Mouse (Mus musculus): ENCODE data around the gene Asgr1. TPM values are rescaled to one million over a fixed set of nuclear protein-coding genes. Genes with fewer than 3 reads are reported as not detected.

The Asgr1 gene
- polyA plus RNA-seq, 1 experiment from 2014 or later, result 0.70 TPM

DNA sequence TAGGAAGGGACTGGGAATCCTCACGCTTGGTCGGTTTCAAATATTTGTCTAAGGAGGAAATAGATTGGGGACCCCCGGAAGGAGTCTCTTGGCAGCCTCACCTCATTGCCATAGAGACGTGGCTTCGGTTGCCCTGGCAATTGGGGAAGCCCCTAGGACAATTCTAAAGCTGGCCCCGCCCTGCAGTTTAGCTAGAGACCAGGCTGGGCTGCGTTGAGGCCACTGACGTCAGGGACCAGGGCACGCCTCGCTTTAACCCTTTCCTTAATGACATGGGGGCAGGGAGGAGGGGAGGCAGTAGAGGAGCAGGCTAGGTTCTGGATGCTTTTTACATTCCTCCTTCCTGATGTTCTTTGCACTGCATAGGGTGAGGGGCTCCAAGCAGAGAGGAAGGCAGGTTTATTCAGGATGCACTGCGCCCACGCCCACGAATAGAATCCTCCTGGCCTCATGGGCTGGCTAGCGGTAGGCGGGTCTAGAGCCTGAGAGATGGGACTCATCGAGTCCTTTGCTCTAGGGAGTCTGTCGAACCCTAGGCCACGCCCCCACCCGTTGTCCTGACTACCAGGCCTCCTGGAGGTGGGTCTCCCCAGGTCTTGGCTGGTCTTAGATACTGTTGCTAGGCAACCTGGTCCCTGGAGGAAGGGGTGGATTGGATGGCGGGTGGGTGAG, 24.6 kb upstream of the Asgr1 start:
- Histone ChIP-seq H3K4me1 (peaks cover 65% of the 10 kb centered on the region), H3K27me3 (replicated peaks; ENCODE audit: low read depth, poor library complexity, severe bottlenecking) (no peaks in the 10 kb centered on the region)

GRCm38 (mm10) chr11:70029829-70030550, 23.9 kb upstream of the Asgr1 start:
- Histone ChIP-seq H3K9me3 (no peaks in the 10 kb centered on the region), H3K4me1 (peaks cover 58% of the 10 kb centered on the region), H3K4me3 (peak overlapping the region; percentile 55), H3K27me3 (replicated peaks; ENCODE audit: low read depth, poor library complexity, severe bottlenecking) (no peaks in the 10 kb centered on the region), H3K36me3 (replicated peaks) (peaks cover 47% of the 10 kb centered on the region), H3K27ac (replicated peaks) (peak overlapping the region; percentile 83)
- WGBS, result 45% methylated on average over 11 of the region's 11 CpGs
- no peak for DNase-seq (ENCODE audit: low spot score)

More for the DNA sequence above, 24.6 kb upstream of the Asgr1 start:
- DNase-seq (ENCODE audit: low spot score), result peak; percentile 98
- WGBS, result under 1% methylated on average over 20 of the region's 20 CpGs
- Histone ChIP-seq H3K9me3 (no peaks in the 10 kb centered on the region), H3K4me3 (peak overlapping the region; percentile 55), H3K27ac (replicated peaks) (peak overlapping the region; percentile 83), H3K36me3 (replicated peaks) (peaks cover 40% of the 10 kb centered on the region)

DNA sequence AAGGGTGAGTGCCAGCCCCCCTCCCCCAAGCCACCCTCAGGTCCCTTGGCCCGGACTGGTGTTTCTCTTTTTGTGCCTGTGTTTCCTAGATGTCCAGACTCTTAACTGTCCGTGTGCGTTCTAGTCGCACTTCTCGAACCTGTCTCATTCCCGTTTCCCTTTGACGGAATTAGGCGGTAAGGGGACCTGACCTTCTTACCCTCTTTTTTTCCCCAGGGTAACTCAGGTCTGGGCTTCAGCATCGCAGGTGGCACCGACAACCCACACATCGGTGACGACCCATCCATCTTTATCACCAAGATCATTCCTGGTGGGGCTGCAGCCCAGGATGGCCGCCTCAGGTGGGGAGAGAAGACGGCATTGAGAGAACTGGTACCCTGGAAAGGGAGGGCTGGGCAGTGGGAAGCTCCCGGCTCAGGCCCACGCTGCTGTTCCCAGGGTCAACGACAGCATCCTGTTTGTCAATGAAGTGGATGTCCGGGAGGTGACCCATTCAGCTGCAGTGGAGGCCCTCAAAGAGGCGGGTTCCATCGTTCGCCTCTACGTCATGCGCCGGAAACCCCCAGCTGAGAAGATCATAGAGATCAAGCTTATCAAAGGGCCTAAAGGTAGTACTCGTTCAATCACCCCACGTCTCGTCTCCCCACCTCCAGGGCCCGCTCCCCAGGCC, 23.1 kb upstream of the Asgr1 start:
- Histone ChIP-seq H3K4me3 (peak overlapping the region; percentile 55; the same call in 1 of the 2 replicates), H3K27ac (replicated peaks) (peak overlapping the region; percentile 83), H3K4me1 (peaks cover 51% of the 10 kb centered on the region), H3K9me3 (no peaks in the 10 kb centered on the region), H3K36me3 (replicated peaks) (peaks cover 54% of the 10 kb centered on the region), H3K27me3 (replicated peaks; ENCODE audit: low read depth, poor library complexity, severe bottlenecking) (no peaks in the 10 kb centered on the region)
- 92% methylated on average over 28 of the region's 28 CpGs for WGBS
- DNase-seq (ENCODE audit: low spot score), result no peak

DNA sequence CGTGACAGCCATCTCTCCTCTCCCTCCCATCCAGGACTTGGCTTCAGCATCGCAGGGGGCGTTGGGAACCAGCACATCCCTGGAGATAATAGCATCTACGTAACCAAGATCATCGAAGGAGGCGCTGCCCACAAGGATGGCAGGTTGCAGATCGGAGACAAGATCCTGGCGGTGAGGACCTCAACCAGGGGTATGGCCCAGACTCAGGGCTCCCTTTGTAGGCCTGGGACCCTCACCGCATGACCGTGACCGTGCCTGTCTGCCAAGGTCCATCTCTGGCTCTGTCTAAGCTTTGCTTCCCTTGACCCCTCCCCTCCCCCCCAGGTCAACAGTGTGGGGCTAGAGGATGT, 22.6 kb upstream of the Asgr1 start:
- no peaks in the 10 kb centered on the region for H3K27me3 ChIP-seq (replicated peaks; ENCODE audit: low read depth, poor library complexity, severe bottlenecking)
- peaks cover 55% of the 10 kb centered on the region for H3K36me3 ChIP-seq (replicated peaks)
- H3K9me3 ChIP-seq, result no peaks in the 10 kb centered on the region
- 96% methylated on average over 11 of the region's 11 CpGs for WGBS
- no peak overlapping the region for H3K4me3 ChIP-seq
- no peak for DNase-seq (ENCODE audit: low spot score)
- peaks cover 46% of the 10 kb centered on the region for H3K4me1 ChIP-seq
- H3K27ac ChIP-seq (replicated peaks), result no peak overlapping the region

DNA sequence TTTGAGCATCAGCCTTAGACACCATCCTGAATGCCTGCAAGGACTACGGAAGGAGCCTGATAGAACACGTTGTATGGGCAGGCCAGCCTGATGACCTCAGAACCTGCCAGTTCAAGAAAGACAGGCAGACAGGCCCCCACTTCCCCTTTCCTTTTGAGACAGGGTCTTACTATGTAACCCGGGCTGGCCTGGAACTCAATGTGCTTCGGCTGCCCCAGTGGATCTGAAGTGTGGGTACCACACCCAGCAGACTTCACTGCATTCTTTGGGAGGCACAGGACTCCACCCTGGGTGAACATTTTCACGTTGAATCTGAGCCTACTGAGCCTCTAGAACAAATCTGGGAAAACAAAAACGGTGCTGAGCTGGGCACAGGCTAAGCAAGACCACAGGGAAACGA, 15.7 kb upstream of the Asgr1 start:
- Histone ChIP-seq H3K4me1 (no peaks in the 10 kb centered on the region), H3K27me3 (replicated peaks; ENCODE audit: low read depth, poor library complexity, severe bottlenecking) (no peaks in the 10 kb centered on the region), H3K4me3 (no peak overlapping the region), H3K27ac (replicated peaks) (no peak overlapping the region), H3K36me3 (replicated peaks) (peaks cover 90% of the 10 kb centered on the region), H3K9me3 (no peaks in the 10 kb centered on the region)
- DNase-seq (ENCODE audit: low spot score), result no peak
- WGBS, result 83% methylated on average over 7 of the region's 7 CpGs

DNA sequence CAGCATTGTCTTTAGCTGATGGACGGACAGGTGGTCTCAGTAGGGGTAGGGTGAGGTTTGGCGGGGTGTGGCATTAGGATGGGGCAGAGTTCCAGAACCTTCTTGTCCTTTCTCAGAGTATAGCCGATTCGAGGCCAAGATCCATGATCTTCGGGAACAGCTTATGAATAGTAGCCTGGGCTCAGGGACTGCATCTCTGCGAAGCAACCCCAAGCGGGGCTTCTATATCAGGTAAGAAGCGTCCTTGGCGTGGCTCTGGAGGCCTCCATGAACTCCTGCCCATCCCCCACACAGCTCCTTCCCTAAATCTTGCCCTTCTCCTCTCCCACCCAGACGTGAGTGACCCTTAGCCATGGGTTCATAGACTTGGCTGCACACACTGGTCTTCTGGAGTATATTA, 14.3 kb upstream of the Asgr1 start:
- Histone ChIP-seq H3K9me3 (no peaks in the 10 kb centered on the region), H3K4me1 (peaks cover 8% of the 10 kb centered on the region), H3K27me3 (replicated peaks; ENCODE audit: low read depth, poor library complexity, severe bottlenecking) (no peaks in the 10 kb centered on the region), H3K27ac (replicated peaks) (no peak overlapping the region), H3K4me3 (no peak overlapping the region), H3K36me3 (replicated peaks) (peaks cover 91% of the 10 kb centered on the region)
- 92% methylated on average over 10 of the region's 10 CpGs for WGBS
- no peak for DNase-seq (ENCODE audit: low spot score)

DNA sequence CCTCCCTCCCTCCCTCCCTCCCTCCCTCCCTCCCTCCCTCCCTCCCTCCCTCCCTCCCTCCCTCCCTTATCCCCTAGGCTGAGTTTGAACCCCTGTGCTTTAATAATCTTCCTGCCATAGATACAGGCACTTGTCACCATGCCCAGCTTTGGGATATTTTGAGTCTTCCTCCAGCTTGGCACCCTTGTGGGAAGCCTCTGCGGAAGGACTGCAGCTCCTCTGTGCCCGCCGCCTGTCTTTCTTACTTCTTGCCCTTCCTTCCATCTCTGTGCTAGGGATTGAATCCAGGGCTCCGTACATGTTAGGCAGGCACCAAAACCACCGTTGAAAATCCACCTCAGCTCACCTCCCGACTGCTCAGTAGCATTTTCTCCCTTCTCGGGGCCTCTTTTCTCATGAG, 13.7 kb upstream of the Asgr1 start:
- Histone ChIP-seq H3K27ac (replicated peaks) (no peak overlapping the region), H3K4me1 (peaks cover 13% of the 10 kb centered on the region), H3K27me3 (replicated peaks; ENCODE audit: low read depth, poor library complexity, severe bottlenecking) (no peaks in the 10 kb centered on the region), H3K4me3 (no peak overlapping the region), H3K9me3 (no peaks in the 10 kb centered on the region), H3K36me3 (replicated peaks) (peaks cover 90% of the 10 kb centered on the region)
- DNase-seq (ENCODE audit: low spot score), result no peak
- WGBS, result 94% methylated on average over 7 of the region's 7 CpGs

- no peaks in the 10 kb centered on the region for H3K9me3 ChIP-seq
- H3K27me3 ChIP-seq (replicated peaks; ENCODE audit: low read depth, poor library complexity, severe bottlenecking), result no peaks in the 10 kb centered on the region
- no peak for DNase-seq (ENCODE audit: low spot score)
- H3K4me3 ChIP-seq, result no peak overlapping the region
- WGBS, result 89% methylated on average over 23 of the region's 23 CpGs
- H3K36me3 ChIP-seq (replicated peaks), result peaks cover 82% of the 10 kb centered on the region
- H3K4me1 ChIP-seq, result peaks cover 21% of the 10 kb centered on the region
- 0 out of 2 replicates have a peak overlapping the region, but pooled peaks have one; percentile 27 for H3K27ac ChIP-seq (replicated peaks)
Measured at GRCm38 (mm10) chr11:70042309-70043085, 11.4 kb upstream of the Asgr1 start.

DNA sequence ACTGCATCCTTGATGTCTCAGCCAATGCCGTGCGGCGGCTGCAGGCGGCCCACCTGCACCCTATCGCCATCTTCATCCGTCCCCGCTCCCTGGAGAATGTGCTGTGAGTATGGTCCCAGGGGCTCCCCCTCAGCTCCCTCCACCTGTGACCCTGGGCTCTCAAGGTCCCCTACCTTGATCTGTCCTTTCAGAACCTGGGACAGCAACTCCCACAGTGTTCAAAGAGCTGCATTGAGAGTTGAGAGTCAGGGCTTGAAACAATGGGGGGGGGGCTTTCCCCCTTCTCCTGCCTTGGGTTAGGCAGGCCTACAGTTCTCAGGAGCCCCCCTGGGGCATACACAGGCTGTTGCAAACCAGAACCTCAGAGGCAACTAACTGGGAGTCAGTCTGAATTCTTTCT, 10.2 kb upstream of the Asgr1 start:
- H3K4me1 ChIP-seq, result peaks cover 21% of the 10 kb centered on the region
- H3K4me3 ChIP-seq, result no peak overlapping the region; the same call in 1 of the 2 replicates
- H3K27me3 ChIP-seq (replicated peaks; ENCODE audit: low read depth, poor library complexity, severe bottlenecking), result no peaks in the 10 kb centered on the region
- DNase-seq (ENCODE audit: low spot score), result no peak
- 0 out of 2 replicates have a peak overlapping the region, but pooled peaks have one; percentile 27 for H3K27ac ChIP-seq (replicated peaks)
- no peaks in the 10 kb centered on the region for H3K9me3 ChIP-seq
- peaks cover 70% of the 10 kb centered on the region for H3K36me3 ChIP-seq (replicated peaks)
- WGBS, result 82% methylated on average over 7 of the region's 7 CpGs

DNA sequence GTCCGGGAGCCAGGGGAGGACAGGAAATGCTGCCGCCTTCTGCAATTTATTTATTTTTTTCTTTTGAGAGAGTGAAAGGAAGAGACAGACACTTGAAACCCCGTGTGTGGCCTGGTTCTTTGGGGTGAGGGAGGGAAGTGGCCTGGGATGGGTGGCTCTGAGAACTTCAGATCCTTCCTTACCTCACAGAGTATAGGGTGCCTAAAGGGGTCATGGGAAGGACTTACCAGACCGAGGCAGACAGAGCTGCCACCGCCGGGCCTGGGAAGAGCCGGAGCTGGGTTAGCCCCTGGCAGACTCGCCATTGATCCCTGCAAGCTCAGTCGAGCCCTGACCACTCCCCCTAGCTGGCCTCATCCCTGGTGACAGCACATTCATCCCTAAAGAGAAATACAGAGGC, 8.4 kb upstream of the Asgr1 start:
- Histone ChIP-seq H3K4me3 (0 out of 2 replicates have a peak overlapping the region, but pooled peaks have one; percentile 5), H3K9me3 (no peaks in the 10 kb centered on the region), H3K4me1 (peaks cover 28% of the 10 kb centered on the region), H3K36me3 (replicated peaks) (peaks cover 52% of the 10 kb centered on the region), H3K27me3 (replicated peaks; ENCODE audit: low read depth, poor library complexity, severe bottlenecking) (no peaks in the 10 kb centered on the region), H3K27ac (replicated peaks) (peak overlapping the region; percentile 57; the same call in 1 of the 2 replicates)
- DNase-seq (ENCODE audit: low spot score), result no peak
- WGBS, result 30% methylated on average over 9 of the region's 9 CpGs

- Histone ChIP-seq H3K36me3 (replicated peaks) (peaks cover 13% of the 10 kb centered on the region), H3K27me3 (replicated peaks; ENCODE audit: low read depth, poor library complexity, severe bottlenecking) (0 out of 2 replicates have a peak, but pooled peaks cover 6% of the 10 kb centered on the region), H3K4me1 (peaks cover 23% of the 10 kb centered on the region), H3K9me3 (no peaks in the 10 kb centered on the region), H3K4me3 (no peak overlapping the region), H3K27ac (replicated peaks) (no peak overlapping the region)
- WGBS, result 51% methylated on average over 6 of the region's 6 CpGs
- DNase-seq (ENCODE audit: low spot score), result no peak
Measured at GRCm38 (mm10) chr11:70049366-70049765, 4.5 kb upstream of the Asgr1 start.

DNA sequence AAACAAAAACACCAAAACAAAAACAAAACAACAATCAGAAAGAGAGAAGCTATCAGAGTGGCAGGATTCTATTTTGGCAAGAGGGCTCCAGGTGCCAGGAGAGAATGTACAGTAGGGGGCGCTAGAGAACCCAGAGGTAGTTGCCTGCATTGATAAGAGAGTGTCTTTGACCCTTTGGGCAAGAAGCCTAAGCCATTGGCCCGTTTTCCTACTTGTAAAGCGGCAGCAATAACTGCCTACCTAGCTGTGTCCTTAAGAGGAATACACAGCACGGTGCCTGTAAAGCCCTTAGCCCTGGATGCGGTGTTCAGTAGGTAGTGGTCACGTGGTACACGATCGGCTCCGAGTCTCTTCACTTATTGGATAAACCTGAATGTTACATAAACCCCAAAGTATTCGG, 4.1 kb upstream of the Asgr1 start:
- no peak overlapping the region for H3K27ac ChIP-seq (replicated peaks)
- no peak for DNase-seq (ENCODE audit: low spot score)
- no peaks in the 10 kb centered on the region for H3K9me3 ChIP-seq
- no peak overlapping the region for H3K4me3 ChIP-seq
- WGBS, result 61% methylated on average over 10 of the region's 10 CpGs
- H3K4me1 ChIP-seq, result peaks cover 18% of the 10 kb centered on the region
- H3K27me3 ChIP-seq (replicated peaks; ENCODE audit: low read depth, poor library complexity, severe bottlenecking), result peaks cover 8% of the 10 kb centered on the region
- peaks cover 9% of the 10 kb centered on the region for H3K36me3 ChIP-seq (replicated peaks)

All from embryonic facial prominence, embryonic 10.5 days (tissue).